Mouse (Mus musculus): ENCODE data around the gene Gm12169.

- TF ChIP-seq POLR2A (IDR thresholded peaks at IDR 0.05; ENCODE audit: insufficient read depth, low read depth, low read length) (no peak), CTCF (IDR thresholded peaks at IDR 0.05; ENCODE audit: insufficient read depth, low read depth, low read length) (no peak)
Observed at GRCm38 (mm10) chr11:46509900-46510299, 14.1 kb upstream of the Gm12169 start.

All from olfactory bulb, adult 2 months (tissue).